Mouse (Mus musculus): ENCODE results near the gene Gabrg1. TPM values are rescaled to one million over a fixed set of nuclear protein-coding genes. Genes with fewer than 3 reads are reported as not detected.

Gene Gabrg1
- not detected in 2 replicates for polyA plus RNA-seq (2015; fragmentation: Nextera tagmentation; extraction: Ambion mirVana)

DNA sequence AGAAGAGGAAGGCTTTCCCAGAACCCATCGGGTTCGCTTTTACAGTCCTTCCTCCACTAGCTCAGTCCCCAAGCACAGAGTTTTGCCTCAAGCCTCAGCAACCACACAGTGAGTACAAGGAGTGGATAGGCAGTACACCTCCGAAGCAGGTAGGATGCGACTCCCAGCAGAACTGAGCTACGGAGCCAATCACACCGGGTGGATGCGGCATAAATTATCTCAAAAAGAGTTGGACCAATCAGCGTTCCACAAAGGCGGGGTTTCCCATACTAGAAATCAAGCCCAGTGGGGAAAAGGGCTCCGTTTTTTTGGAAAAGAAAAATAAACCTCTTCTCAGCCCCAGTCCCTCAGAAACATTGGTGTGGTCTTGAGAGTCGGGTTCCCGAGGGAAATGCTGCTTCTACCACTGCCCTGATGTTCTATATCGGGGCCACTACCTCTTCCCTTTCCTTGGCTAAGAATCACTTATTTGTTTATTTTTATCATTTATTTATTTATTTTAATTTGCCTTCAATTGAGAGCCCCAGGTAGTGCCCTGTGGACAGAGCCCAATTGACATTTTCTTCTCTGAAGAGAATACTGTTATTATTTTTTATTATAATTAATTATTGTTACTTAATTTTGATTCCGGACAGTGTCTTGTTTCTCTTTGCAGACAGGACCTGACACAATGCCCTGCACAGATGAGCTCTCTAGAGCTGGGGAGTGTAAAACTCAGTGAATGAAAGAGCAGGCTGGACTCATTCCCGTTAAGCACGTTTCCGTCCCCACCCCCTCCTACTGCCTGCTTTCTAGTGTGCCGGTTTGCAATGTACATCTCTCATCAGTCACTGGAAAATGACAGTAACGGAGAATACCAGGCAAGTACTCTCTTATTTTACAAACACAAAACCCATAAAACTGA lies at the start of gene Gabrg1:
Gene Gabrg1, minus strand, starts transcription at position 426 of the 904 bp plus-strand sequence.
- Histone ChIP-seq H3K4me1 (no peaks in the 10 kb centered on the region), H3K36me3 (no peaks in the 10 kb centered on the region), H3K4me3 (no peak within 1 kb of the TSS), H3K9me3 (no peaks in the 10 kb centered on the region), H3K4me2 (peak within 1 kb of the TSS; percentile 37), H3K9ac (no peak within 1 kb of the TSS), H3K27ac (no peak within 1 kb of the TSS), H3K27me3 (no peaks in the 10 kb centered on the region)
- peak; percentile 35; the same call in 1 of the 2 replicates for ATAC-seq (ENCODE audit: borderline replicate concordance, extremely low read depth, low FRiP score, low TSS enrichment)
- WGBS, result 5% methylated on average over 19 of the region's 19 CpGs

DNA sequence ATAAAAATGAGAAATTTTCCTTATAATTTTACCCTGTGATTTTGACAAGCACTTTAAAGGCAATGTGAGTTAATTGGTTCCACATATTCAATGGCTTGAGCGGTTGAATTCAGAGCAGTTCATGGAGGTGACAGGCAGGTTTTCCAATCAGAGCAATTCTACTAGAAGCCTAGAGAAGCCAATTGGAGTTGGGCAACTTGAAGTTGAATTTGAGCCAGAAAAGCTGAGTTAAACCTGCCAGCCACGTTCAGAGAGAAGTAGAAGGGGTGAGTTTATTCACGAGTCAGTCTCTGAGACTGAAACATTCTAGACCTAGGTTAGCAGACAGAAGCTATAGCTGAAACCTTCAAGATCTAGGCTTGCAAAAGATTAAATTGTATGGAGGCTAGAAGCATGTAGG lies 41.6 kb upstream of the Gabrg1 start:
- Histone ChIP-seq H3K4me1 (no peaks in the 10 kb centered on the region), H3K36me3 (no peaks in the 10 kb centered on the region), H3K4me2 (no peak overlapping the region), H3K4me3 (no peak overlapping the region), H3K9ac (no peak overlapping the region), H3K9me3 (no peaks in the 10 kb centered on the region), H3K27me3 (no peaks in the 10 kb centered on the region), H3K27ac (no peak overlapping the region)
- no peak for ATAC-seq (ENCODE audit: borderline replicate concordance, extremely low read depth, low FRiP score, low TSS enrichment)
- WGBS, result 64% methylated on average over 3 of the region's 3 CpGs

DNA sequence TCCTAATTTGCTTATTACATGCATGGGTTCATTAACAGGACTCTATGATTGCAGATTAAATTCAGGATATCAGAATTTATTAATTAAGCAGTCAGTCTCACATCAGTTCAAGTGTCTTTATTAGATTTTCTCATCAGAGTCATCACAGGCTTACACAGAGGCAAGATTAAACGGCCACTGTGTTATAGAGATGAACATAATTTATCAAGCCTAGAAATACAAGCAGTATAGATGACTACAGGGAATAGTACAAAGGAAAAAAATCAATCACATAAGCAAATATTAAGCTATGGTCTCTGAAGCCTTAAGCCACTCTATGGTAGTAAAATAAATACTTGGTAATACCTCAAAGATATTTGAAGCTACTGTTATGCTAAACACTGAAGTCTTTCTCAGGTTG lies 27.7 kb upstream of the Gabrg1 start:
- no peaks in the 10 kb centered on the region for H3K9me3 ChIP-seq
- H3K36me3 ChIP-seq, result no peaks in the 10 kb centered on the region
- 50% methylated on average over 1 of the region's 1 CpGs for WGBS
- H3K4me2 ChIP-seq, result no peak overlapping the region
- no peak for ATAC-seq (ENCODE audit: borderline replicate concordance, extremely low read depth, low FRiP score, low TSS enrichment)
- H3K27ac ChIP-seq, result no peak overlapping the region
- no peaks in the 10 kb centered on the region for H3K27me3 ChIP-seq
- no peak overlapping the region for H3K4me3 ChIP-seq
- no peaks in the 10 kb centered on the region for H3K4me1 ChIP-seq
- H3K9ac ChIP-seq, result no peak overlapping the region

DNA sequence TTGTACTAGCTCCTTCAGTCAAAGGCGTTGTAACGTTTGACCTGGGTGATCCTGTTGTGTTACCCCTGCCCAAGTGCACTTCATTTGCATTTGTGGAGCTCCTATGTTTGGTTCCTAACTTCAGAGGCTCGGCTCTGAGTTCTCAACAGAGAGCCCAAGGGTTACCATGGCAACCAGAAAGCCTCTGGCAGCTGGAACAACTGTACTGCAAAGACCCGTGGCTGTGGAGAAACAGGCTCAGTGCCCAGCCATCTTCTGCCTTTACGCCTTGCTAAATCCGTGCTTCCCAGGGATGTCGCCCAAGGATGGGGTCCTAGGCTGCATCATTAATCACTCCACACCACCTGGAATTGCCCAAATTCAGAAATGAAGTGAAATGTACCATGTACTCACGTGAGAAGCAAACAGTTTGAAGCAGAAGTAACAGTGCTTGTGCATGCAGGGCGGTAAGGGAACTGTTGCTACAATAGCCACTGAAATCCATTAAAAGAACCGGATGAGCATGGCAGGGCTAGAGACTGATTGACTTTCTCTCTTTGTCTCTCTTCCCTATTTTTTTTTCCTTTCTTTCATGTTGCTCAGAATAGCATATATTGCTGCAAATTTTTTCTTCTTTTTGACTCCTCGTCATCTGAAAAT lies 798 bp upstream of the Gabrg1 start:
- no peaks in the 10 kb centered on the region for H3K36me3 ChIP-seq
- H3K4me2 ChIP-seq, result peak overlapping the region; percentile 37
- no peaks in the 10 kb centered on the region for H3K4me1 ChIP-seq
- ATAC-seq (ENCODE audit: borderline replicate concordance, extremely low read depth, low FRiP score, low TSS enrichment), result peak; percentile 67; the same call in 1 of the 2 replicates
- no peaks in the 10 kb centered on the region for H3K9me3 ChIP-seq
- no peak overlapping the region for H3K27ac ChIP-seq
- no peak overlapping the region for H3K4me3 ChIP-seq
- 16% methylated on average over 11 of the region's 11 CpGs for WGBS
- H3K27me3 ChIP-seq, result no peaks in the 10 kb centered on the region
- no peak overlapping the region for H3K9ac ChIP-seq

DNA sequence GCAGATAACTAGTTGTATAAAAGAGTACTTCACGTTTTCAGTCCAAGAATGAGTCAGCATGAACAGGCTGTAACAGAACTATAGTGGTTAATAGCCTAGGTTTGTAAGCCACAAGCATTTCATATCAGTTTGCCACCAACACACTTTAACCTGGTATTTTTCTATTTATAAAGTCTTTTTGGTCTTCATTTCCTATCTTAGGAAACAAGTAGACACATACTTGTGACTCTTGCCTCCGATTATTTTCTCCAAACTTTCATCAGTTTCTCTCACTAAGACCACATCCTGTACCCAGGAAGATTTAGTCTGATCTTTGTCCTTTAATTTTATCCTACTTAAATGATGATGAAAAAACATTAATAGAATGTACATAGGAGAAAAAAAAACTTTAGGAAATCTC lies 23.7 kb downstream of the Gabrg1 start:
- Histone ChIP-seq H3K4me3 (no peak overlapping the region), H3K4me2 (no peak overlapping the region), H3K9me3 (no peaks in the 10 kb centered on the region), H3K36me3 (no peaks in the 10 kb centered on the region), H3K4me1 (no peaks in the 10 kb centered on the region), H3K27me3 (no peaks in the 10 kb centered on the region), H3K9ac (no peak overlapping the region), H3K27ac (no peak overlapping the region)
- 71% methylated on average over 2 of the region's 2 CpGs for WGBS
- ATAC-seq (ENCODE audit: borderline replicate concordance, extremely low read depth, low FRiP score, low TSS enrichment), result no peak

DNA sequence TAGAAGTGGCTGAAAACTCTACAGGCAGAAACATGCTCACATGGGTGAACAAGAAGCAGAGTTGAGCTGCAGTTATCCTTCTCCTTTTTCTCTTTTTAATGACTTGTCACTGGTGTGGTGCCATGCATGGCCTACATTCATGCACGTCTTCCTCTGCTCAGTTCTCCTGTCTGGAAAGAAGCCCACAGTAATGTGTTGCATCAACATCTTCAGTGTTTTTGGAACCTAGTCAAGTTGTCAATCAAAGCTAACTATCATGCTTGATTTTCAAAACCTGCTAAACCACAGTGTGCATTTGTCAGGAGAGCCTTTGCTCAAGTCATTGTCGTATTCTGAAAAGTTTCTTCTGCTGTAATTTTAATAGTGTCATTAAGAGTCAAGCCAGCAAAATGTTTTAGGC lies 106.3 kb downstream of the Gabrg1 start:
- no peaks in the 10 kb centered on the region for H3K9me3 ChIP-seq
- no peak overlapping the region for H3K4me3 ChIP-seq
- H3K4me1 ChIP-seq, result no peaks in the 10 kb centered on the region
- no peaks in the 10 kb centered on the region for H3K36me3 ChIP-seq
- no peak for ATAC-seq (ENCODE audit: borderline replicate concordance, extremely low read depth, low FRiP score, low TSS enrichment)
- 71% methylated on average over 2 of the region's 2 CpGs for WGBS
- no peak overlapping the region for H3K9ac ChIP-seq
- H3K27me3 ChIP-seq, result no peaks in the 10 kb centered on the region
- no peak overlapping the region for H3K27ac ChIP-seq
- no peak overlapping the region for H3K4me2 ChIP-seq

DNA sequence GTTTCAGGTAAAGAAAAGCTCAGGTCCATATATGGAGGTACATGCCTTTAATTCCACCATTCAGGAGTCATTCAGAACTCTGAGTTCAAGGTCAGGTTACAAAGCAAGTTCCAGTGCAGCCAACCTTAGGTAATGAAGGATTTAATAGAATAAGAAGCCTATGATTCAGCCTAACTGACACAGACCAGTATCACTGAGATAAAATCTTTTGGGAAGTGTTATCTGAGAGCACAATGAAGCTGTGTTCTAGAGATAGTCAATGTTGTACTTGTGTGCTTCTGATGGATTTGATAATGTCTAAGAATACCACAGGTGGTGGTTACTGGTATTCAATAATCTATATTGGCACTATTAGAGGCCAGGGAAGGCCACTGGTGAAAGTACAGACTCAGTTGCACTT lies 138.1 kb downstream of the Gabrg1 start:
- ATAC-seq (ENCODE audit: borderline replicate concordance, extremely low read depth, low FRiP score, low TSS enrichment), result no peak
- Histone ChIP-seq H3K36me3 (no peaks in the 10 kb centered on the region), H3K27ac (no peak overlapping the region), H3K4me3 (no peak overlapping the region), H3K9ac (no peak overlapping the region), H3K4me2 (no peak overlapping the region), H3K4me1 (no peaks in the 10 kb centered on the region), H3K9me3 (no peaks in the 10 kb centered on the region), H3K27me3 (no peaks in the 10 kb centered on the region)
